Mouse (Mus musculus): ENCODE measurements around the gene Rtn4. TPM values are rescaled to one million over a fixed set of nuclear protein-coding genes. Genes with fewer than 3 reads are reported as not detected.
A peak's percentile ranks its signal among the peaks of the same experiment; 100 is the strongest.
"Not testable (repeated sequence)": the region's sequence is repeated elsewhere in the genome, so short reads cannot be mapped to it uniquely, and the experiment has no call there.

Rtn4 gene
- 65.8 and 71.1 TPM in 2 replicates for polyA plus RNA-seq (2016; fragmentation: Nextera tagmentation; extraction: Ambion mirVana)

- WGBS = 0% methylated on average over 43 of the region's 43 CpGs
- H3K4me1 ChIP-seq = peaks cover 14% of the 10 kb centered on the region
- DNase-seq (ENCODE audit: low spot score) = peak; percentile 96
- peak within 1 kb of the TSS; percentile 99 for H3K27ac ChIP-seq (replicated peaks)
- peaks cover 21% of the 10 kb centered on the region for H3K36me3 ChIP-seq
- no peaks in the 10 kb centered on the region for H3K9me3 ChIP-seq (replicated peaks)
- no peaks in the 10 kb centered on the region for H3K27me3 ChIP-seq (ENCODE audit: low read depth, poor library complexity, severe bottlenecking)
- H3K4me3 ChIP-seq = peak within 1 kb of the TSS; percentile 98
Observed at GRCm38 (mm10) chr11:29692683-29693272, at the start of gene Rtn4. TSS of gene Rtn4 (plus strand) at chr11:29692947.

- Histone ChIP-seq H3K4me3 (no peak overlapping the region), H3K4me1 (no peaks in the 10 kb centered on the region), H3K27me3 (ENCODE audit: low read depth, poor library complexity, severe bottlenecking) (no peaks in the 10 kb centered on the region), H3K9me3 (replicated peaks) (no peaks in the 10 kb centered on the region), H3K36me3 (no peaks in the 10 kb centered on the region), H3K27ac (replicated peaks) (no peak overlapping the region)
- 91% methylated on average over 1 of the region's 1 CpGs for WGBS
- DNase-seq (ENCODE audit: low spot score) = no peak
Observed at GRCm38 (mm10) chr11:29644421-29644820, 48.3 kb upstream of the Rtn4 start.

- H3K9me3 ChIP-seq (replicated peaks) = no peaks in the 10 kb centered on the region
- H3K4me1 ChIP-seq = no peaks in the 10 kb centered on the region
- no peak overlapping the region for H3K27ac ChIP-seq (replicated peaks)
- WGBS = 89% methylated on average over 5 of the region's 5 CpGs
- H3K27me3 ChIP-seq (ENCODE audit: low read depth, poor library complexity, severe bottlenecking) = no peaks in the 10 kb centered on the region
- DNase-seq (ENCODE audit: low spot score) = no peak
- H3K36me3 ChIP-seq = no peaks in the 10 kb centered on the region
- H3K4me3 ChIP-seq = no peak overlapping the region
Observed at GRCm38 (mm10) chr11:29645411-29646066, 47.2 kb upstream of the Rtn4 start.

- WGBS = 76% methylated on average over 6 of the region's 6 CpGs
- Histone ChIP-seq H3K27me3 (ENCODE audit: low read depth, poor library complexity, severe bottlenecking) (no peaks in the 10 kb centered on the region), H3K4me3 (no peak overlapping the region), H3K36me3 (no peaks in the 10 kb centered on the region), H3K4me1 (no peaks in the 10 kb centered on the region), H3K9me3 (replicated peaks) (no peaks in the 10 kb centered on the region), H3K27ac (replicated peaks) (no peak overlapping the region)
- no peak for DNase-seq (ENCODE audit: low spot score)
Observed at GRCm38 (mm10) chr11:29647568-29648319, 45.0 kb upstream of the Rtn4 start.

- DNase-seq (ENCODE audit: low spot score); H3K9me3 ChIP-seq (replicated peaks); H3K27me3 ChIP-seq (ENCODE audit: low read depth, poor library complexity, severe bottlenecking); H3K4me1 ChIP-seq; H3K36me3 ChIP-seq; H3K27ac ChIP-seq (replicated peaks); H3K4me3 ChIP-seq: not testable (repeated sequence)
- 93% methylated on average over 3 of the region's 3 CpGs for WGBS
Observed at GRCm38 (mm10) chr11:29655381-29655780, 37.4 kb upstream of the Rtn4 start.

- Histone ChIP-seq H3K27me3 (ENCODE audit: low read depth, poor library complexity, severe bottlenecking) (no peaks in the 10 kb centered on the region), H3K4me1 (no peaks in the 10 kb centered on the region), H3K27ac (replicated peaks) (no peak overlapping the region), H3K36me3 (no peaks in the 10 kb centered on the region), H3K4me3 (no peak overlapping the region), H3K9me3 (replicated peaks) (0 out of 2 replicates have a peak, but pooled peaks cover 4% of the 10 kb centered on the region)
- 81% methylated on average over 2 of the region's 2 CpGs for WGBS
- no peak for DNase-seq (ENCODE audit: low spot score)
Observed at GRCm38 (mm10) chr11:29660740-29661139, 32.0 kb upstream of the Rtn4 start.

- Histone ChIP-seq H3K4me1 (no peaks in the 10 kb centered on the region), H3K36me3 (no peaks in the 10 kb centered on the region), H3K27ac (replicated peaks) (no peak overlapping the region), H3K27me3 (ENCODE audit: low read depth, poor library complexity, severe bottlenecking) (no peaks in the 10 kb centered on the region), H3K4me3 (no peak overlapping the region), H3K9me3 (replicated peaks) (no peaks in the 10 kb centered on the region)
- no peak for DNase-seq (ENCODE audit: low spot score)
- WGBS = 91% methylated on average over 3 of the region's 3 CpGs
Observed at GRCm38 (mm10) chr11:29667634-29668033, 25.1 kb upstream of the Rtn4 start.

- WGBS = 78% methylated on average over 4 of the region's 4 CpGs
- Histone ChIP-seq H3K27ac (replicated peaks) (no peak overlapping the region), H3K4me3 (no peak overlapping the region), H3K36me3 (no peaks in the 10 kb centered on the region), H3K4me1 (no peaks in the 10 kb centered on the region), H3K27me3 (ENCODE audit: low read depth, poor library complexity, severe bottlenecking) (no peaks in the 10 kb centered on the region), H3K9me3 (replicated peaks) (no peaks in the 10 kb centered on the region)
- DNase-seq (ENCODE audit: low spot score) = no peak
Observed at GRCm38 (mm10) chr11:29669706-29670105, 23.0 kb upstream of the Rtn4 start.

- Histone ChIP-seq H3K36me3 (no peaks in the 10 kb centered on the region), H3K4me3 (no peak overlapping the region), H3K4me1 (no peaks in the 10 kb centered on the region), H3K9me3 (replicated peaks) (no peaks in the 10 kb centered on the region), H3K27me3 (ENCODE audit: low read depth, poor library complexity, severe bottlenecking) (no peaks in the 10 kb centered on the region), H3K27ac (replicated peaks) (no peak overlapping the region)
- WGBS = 90% methylated on average over 2 of the region's 2 CpGs
- no peak for DNase-seq (ENCODE audit: low spot score)
Observed at GRCm38 (mm10) chr11:29673359-29673758, 19.4 kb upstream of the Rtn4 start.

- WGBS = 95% methylated on average over 4 of the region's 4 CpGs
Observed at GRCm38 (mm10) chr11:29676718-29677117, 16.0 kb upstream of the Rtn4 start.

GRCm38 (mm10) chr11:29679942-29680341 is 12.8 kb upstream of the Rtn4 start:
- no peak for DNase-seq (ENCODE audit: low spot score)
- Histone ChIP-seq H3K9me3 (replicated peaks) (no peaks in the 10 kb centered on the region), H3K4me3 (no peak overlapping the region), H3K36me3 (no peaks in the 10 kb centered on the region), H3K27ac (replicated peaks) (no peak overlapping the region), H3K27me3 (ENCODE audit: low read depth, poor library complexity, severe bottlenecking) (no peaks in the 10 kb centered on the region), H3K4me1 (no peaks in the 10 kb centered on the region)
- 77% methylated on average over 3 of the region's 3 CpGs for WGBS

More at GRCm38 (mm10) chr11:29676718-29677117, 16.0 kb upstream of the Rtn4 start:
- no peak overlapping the region for H3K27ac ChIP-seq (replicated peaks)
- DNase-seq (ENCODE audit: low spot score) = no peak
- H3K4me3 ChIP-seq = no peak overlapping the region
- no peaks in the 10 kb centered on the region for H3K36me3 ChIP-seq
- no peaks in the 10 kb centered on the region for H3K27me3 ChIP-seq (ENCODE audit: low read depth, poor library complexity, severe bottlenecking)
- no peaks in the 10 kb centered on the region for H3K4me1 ChIP-seq
- no peaks in the 10 kb centered on the region for H3K9me3 ChIP-seq (replicated peaks)

- WGBS = 80% methylated on average over 3 of the region's 3 CpGs
- H3K4me3 ChIP-seq = no peak overlapping the region
- no peaks in the 10 kb centered on the region for H3K9me3 ChIP-seq (replicated peaks)
- H3K36me3 ChIP-seq = no peaks in the 10 kb centered on the region
- DNase-seq (ENCODE audit: low spot score) = no peak
- H3K27me3 ChIP-seq (ENCODE audit: low read depth, poor library complexity, severe bottlenecking) = no peaks in the 10 kb centered on the region
- H3K27ac ChIP-seq (replicated peaks) = no peak overlapping the region
- H3K4me1 ChIP-seq = no peaks in the 10 kb centered on the region
Observed at GRCm38 (mm10) chr11:29680771-29681170, 12.0 kb upstream of the Rtn4 start.

GRCm38 (mm10) chr11:29684272-29684671 is 8.5 kb upstream of the Rtn4 start:
- H3K4me3 ChIP-seq = no peak overlapping the region
- no peak for DNase-seq (ENCODE audit: low spot score)
- WGBS = 86% methylated on average over 2 of the region's 2 CpGs

More at GRCm38 (mm10) chr11:29684272-29684671, 8.5 kb upstream of the Rtn4 start:
- Histone ChIP-seq H3K27ac (replicated peaks) (no peak overlapping the region), H3K36me3 (no peaks in the 10 kb centered on the region), H3K4me1 (no peaks in the 10 kb centered on the region), H3K27me3 (ENCODE audit: low read depth, poor library complexity, severe bottlenecking) (no peaks in the 10 kb centered on the region), H3K9me3 (replicated peaks) (no peaks in the 10 kb centered on the region)
